Mouse (Mus musculus): ENCODE data around the gene Gm38100.
A peak's percentile ranks its signal among the peaks of the same experiment; 100 is the strongest.

Gene Gm38100

GRCm38 (mm10) chr1:175920029-175920428 lies at the start of gene Gm38100:
Gm38100 (plus strand) TSS chr1:175920329.
- no peak for DNase-seq

GRCm38 (mm10) chr1:175870716-175871115 lies 49.4 kb upstream of the Gm38100 start:
- DNase-seq = no peak

- no peak for DNase-seq
Measured at GRCm38 (mm10) chr1:175872028-175872816, 47.9 kb upstream of the Gm38100 start.

DNA sequence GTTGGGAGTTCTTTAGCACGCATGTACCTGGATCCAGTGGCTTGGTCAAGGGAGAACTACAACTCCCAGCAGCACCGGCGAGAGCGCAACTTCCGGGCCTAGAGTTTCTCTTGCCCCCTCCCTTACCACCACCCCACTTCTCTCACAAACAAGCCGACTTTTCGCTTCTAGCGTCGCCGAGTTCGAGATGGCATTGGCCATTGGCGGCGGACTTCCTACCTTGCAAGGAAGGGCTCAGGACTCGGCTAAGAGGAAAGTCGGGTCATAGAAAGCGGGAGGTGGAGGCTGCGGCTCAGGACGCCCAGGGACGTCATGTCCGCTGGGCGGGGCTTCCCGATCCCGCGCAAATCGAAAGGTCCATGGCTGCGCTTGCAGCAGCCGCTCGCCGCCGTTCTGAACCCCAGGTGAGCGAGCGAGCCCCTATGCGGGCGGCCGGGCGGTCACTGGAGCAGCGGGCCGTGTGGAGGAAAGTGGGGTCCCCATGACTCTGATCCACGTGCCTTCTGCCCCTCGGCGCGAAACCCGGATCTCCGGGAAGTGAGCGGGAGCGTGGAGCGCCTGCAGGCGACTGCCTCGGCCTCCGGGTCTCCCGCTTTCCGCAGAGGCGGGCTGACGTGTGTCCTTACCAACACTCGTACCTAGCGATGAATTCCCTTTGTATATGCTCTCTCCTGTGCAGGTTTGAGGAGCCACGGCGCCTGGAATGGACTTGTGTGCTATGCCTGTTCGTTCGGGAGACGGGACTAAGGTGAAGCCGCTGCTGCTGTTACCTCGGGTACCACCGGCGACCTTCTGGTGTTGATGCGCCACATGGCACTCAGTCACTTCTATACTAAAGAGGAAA lies 39.5 kb upstream of the Gm38100 start, which contains the start of gene Exo1:
TSS of gene Exo1 (plus strand) at position 129 of the 844 bp plus-strand sequence.
- DNase-seq = peak; percentile 89 to 90

- DNase-seq = no peak
Measured at GRCm38 (mm10) chr1:175883398-175883797, 36.7 kb upstream of the Gm38100 start.

DNA sequence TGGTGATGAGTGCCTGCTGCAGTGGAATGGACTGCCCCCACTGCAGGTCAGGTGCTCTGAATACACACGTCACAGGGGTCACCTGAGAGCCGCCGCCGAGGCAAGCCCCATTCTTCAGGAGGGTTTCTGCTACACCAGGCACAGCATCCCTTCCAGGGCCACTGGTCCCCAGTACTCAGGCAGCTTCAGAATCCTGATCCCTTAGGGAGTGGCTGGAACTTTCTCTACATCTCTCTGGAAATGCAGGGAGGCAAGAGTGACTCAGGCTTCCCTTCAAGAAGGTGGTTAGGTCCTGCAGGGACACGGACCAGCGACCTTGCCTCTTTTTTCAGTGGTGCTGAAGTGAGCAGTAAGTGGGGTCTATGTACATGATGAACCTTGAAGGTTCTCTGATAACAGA lies 26.9 kb upstream of the Gm38100 start:
- no peak for DNase-seq

DNA sequence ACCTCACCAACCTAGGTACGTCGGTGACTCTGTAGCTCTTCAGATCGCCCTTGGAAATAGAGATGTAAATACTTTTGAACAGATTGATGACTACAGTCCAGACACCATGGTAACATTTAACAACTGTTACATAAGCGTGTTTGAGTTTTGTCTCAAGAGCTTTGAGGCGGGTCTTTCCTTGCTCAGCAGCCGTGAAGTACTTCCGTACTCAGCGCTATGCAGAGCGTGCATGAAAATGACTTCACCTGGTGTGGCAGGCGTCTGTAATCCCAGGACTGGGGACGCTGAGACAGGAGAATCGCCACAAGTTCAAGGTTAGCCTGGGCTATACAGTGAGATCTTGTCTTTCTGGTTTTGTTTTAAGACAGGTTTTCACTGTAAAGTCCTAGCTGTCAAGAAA lies 26.4 kb upstream of the Gm38100 start:
- no peak for DNase-seq

- DNase-seq = no peak
Measured at GRCm38 (mm10) chr1:175911207-175911606, 8.9 kb upstream of the Gm38100 start.

DNA sequence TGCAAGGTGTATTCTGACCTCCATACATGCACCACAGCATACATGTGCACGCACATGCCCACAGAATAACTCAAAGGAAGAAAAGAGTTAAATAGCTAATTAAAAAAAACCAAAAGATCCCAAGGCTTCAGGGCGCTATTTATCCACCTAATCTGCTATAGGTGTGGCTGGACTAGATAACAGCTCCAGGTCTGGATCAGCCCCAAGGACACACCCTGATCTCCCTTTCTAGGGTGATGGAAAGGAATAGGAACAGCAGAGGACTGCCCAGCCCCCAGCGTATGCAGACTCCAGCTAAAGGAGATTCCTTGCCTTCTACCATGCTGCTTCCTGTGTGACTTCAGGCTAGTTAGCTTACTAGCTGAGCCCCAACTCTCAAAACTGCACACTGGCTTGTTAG lies 8.1 kb upstream of the Gm38100 start:
- no peak for DNase-seq

- no peak for DNase-seq
Measured at GRCm38 (mm10) chr1:175913728-175914303, 6.3 kb upstream of the Gm38100 start.

DNA sequence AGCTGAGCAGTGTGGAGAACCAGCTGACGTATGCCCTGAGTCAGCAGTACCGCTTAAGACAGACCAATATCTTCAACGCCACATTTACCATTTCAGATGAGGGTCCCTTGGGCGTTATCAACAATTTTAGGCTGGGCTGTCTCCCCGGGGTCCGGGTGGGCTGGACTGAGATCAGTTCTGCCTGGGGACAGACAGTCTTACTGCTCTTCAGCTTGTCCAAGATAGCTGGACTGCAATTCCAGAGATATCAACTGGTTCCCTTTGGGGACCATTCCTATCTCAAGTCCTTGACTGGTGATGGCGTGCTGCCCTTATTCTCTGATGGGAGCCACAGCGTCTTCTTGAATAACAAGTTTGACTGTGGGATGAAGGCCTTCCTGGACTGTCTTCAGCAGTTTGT lies 962 bp downstream of the Gm38100 start:
- DNase-seq = no peak

DNA sequence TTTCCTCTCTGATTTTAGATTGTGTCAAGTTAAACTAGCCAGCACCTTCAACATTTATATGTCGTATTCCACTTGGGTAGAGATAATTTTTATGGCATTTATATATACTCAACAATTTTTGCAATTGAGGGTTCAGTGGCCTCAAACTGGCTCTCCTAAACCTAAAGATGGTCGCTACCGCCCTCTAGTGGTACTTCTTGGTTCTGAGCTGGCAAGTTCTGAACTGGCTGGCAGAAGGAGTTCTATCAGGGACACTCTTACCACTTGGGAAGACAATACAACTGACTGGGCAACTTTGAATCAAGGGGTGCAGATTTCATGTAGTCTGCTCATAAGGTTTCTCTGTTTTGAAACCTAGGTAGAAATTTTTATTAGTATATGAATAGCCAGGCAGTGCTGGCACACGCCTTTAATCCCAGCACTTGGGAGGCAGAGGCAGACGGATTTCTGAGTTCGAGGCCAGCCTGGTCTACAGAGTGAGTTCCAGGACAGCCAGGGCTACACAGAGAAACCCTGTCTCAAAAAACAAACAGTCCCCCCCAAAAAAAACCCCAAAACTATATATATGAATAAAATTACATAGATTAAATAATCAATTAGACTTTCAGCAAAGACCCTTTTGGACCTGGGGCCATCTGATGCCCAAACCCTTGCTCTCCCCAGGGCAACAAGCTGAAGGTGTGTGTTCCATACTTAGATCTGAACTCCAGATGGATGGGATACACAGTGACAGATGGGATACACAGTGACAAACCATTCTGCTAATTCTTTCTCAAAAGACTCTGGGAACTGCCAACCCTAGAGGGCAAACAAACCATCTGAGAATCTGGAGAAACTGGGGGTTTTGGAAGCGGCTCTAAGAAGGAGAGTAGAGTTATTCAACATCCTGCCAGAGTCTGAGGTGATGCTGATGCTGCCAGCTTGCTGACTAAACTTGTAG lies 4.0 kb downstream of the Gm38100 start:
- peak; percentile 69 to 74 for DNase-seq

DNA sequence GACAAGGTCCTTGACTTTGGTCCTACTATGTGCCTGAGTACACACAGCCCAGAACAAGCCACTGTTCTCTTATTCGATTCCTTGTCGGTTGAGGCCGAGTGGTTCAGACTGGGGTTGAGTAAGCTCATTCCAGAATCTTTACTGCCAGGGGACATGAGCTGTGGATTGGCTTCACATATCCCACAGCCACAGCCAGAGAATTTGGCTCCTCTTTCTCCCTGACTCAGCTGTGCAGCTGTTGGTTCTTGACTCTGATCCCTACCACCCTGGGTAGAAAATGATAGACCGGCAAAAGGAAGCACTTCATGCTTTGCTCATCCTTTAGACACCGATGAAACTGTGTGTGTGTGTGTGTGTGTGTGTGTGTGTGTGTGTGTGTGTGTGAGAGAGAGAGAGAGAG lies 11.3 kb downstream of the Gm38100 start:
- no peak for DNase-seq

DNA sequence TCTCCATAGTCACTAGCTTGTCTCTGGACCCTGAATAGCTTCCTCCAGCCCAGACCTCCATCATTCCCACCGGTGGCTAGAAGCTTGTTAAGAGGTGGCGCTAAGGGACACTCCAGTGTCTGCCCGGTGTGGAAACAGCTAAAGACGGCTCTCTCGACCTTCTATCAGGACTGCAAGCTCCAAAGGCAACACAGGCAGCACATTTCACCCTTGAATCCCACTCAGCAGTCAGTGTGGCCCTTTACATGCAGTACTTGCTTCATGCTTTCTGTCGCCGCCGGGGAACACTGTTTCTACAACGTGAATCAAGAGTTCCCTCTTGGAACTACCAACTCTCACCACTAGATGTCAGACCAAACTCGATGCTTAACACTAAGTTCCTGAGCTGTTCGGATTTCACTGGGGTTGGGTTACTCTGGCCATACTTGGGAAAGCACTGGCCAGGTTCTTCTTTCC lies 16.2 kb downstream of the Gm38100 start:
- peak; percentile 86 to 87 for DNase-seq

- DNase-seq = no peak
Measured at GRCm38 (mm10) chr1:175938731-175939130, 18.6 kb downstream of the Gm38100 start.

GRCm38 (mm10) chr1:175943168-175943567 lies 23.0 kb downstream of the Gm38100 start:
- no peak for DNase-seq

DNA sequence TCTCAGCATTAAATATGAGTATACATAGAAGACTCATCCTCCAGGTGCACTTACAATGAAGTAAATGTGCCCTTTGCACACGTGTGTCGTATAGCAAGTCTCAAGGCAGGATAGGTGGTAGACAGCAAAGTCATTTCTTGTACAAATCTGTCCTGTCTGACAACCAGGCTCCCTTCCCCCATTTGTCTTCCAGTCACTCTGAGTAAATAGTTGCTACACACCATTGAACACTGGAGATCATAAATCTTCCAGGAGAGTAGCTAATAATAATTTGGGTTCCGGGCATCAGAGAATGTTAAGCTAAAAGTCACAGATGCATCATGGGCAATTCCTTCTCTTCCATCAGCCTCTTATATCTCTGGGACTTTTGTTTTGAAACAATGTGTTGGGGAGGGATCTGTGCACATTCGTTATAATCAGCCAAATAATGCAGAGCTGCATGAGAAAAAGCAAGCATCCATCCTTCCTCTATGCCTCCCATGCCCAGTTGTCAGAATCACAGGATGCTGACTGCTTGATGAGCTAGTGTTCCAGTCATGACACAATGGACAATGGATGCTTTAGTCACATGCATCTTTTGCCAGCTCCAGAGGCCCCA lies 26.7 kb downstream of the Gm38100 start:
- no peak for DNase-seq

DNA sequence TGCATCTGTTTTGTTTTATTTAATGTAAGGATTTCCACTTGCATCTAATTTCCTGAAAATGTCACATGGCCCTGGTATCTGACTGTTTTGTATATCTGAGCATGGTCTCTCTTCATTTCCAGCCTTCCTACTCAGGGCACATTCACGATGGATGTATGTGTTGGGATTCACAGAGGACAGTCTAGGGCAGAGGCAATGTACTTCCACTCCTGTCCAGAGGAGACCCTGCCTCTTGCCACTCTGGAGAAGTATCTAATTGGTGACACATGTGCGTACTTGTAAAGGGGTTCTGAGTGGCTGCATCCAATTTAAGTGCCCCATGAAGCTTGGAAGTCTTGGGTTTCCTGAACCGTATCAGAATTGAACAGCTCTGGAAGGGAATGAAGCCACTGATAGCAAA lies 30.3 kb downstream of the Gm38100 start:
- no peak for DNase-seq

DNA sequence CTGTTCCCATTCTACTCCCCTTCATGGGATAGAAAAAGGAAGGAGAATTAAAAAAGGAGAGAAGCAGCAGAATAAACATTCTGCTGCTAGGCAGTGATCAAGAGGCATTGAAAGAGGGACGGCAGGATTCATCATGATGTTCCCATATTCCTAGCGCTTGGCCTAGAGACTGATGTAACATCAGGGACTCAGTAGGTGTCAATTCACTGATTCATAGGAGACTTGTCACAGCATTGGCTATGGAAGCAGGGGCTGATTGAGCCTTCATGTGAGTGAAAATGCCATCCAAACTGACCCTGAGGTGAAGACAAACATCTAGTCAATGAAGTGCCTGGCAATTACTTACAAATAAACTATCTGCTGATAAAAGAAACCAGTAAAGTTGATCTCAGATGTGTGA lies 30.7 kb downstream of the Gm38100 start:
- no peak for DNase-seq

DNA sequence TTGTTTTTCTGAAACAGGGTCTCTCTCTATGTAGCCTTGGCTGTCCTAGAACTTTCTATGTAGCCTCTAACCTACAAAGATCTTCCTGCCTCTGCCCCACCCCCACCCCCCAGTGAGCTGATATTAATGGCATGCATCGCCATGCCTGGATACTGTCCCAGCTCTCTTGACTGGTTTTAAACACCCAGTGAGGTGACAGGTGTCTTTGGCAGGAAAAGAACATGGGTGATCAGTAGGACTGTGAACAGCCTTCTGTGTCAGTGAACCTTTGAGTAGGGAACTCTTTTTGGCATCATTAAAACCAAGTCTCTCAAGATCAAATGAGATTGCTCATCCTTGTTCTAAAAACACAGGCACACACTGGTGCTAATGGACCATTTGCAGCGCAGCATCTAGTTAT lies 41.7 kb downstream of the Gm38100 start:
- no peak for DNase-seq

DNA sequence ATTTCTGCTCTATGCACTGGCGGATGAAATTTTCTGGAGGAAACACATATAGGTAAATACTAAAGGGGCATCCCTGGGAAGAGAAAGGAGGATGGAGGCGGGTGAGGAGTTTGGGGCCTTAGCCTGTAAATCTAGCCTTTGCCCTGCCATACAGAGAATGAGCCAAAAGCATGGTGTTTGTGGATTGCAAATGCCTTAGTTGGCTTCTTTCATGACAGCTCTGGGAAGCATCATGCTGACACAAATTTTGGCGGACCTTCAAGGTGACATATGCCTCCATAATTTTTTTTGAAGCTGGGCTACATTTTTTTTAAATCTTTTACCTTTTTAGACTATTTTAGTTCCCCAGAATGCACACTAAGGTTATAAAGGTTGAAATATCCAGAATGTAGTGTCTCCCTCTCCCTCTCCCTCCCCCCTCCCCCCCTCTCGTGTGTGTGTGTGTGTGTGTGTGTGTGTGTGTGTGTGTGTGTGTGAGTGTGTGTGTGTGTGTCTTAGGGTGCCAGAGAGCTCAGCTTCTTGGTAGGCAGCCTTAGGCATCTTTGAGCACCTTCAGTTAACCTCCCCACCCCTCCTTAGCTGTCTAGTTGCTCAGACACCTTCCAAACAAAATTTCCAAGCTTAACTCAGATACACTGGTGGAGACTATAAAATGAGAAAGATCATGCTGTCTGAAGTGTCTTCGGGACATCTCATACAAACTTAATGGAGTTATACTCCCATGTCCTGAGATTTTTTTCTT lies 47.0 kb downstream of the Gm38100 start:
- peak; percentile 82 to 83 for DNase-seq

Data from cerebellum, adult 18-20 months (tissue).